In genomic region chr15:85144249-85144648, GRCm38 (mm10) we compare ENCODE assay signal across 26 mouse cellular contexts. TPM values are rescaled to one million over a fixed set of nuclear protein-coding genes. Genes with fewer than 3 reads are reported as not detected.
DNase-seq lines count a peak whose midpoint lies in the region; ATAC-seq and TF ChIP-seq lines count a peak whose summit lies in the region.
"Had no signal": no experiment of that assay in that cellular context is flagged by ENCODE, and none has a peak within 500 bp of the region (broad histone marks: within the 10 kb centered on the region; RNA-seq: fewer than 3 reads in every experiment).

No protein-coding gene starts in this region.

- no peaks in the 10 kb centered on the region for H3K36me3 ChIP-seq in heart, embryonic 11.5 days (ENCODE audit: control insufficient read depth, insufficient read depth, low read length)
- no peaks in the 10 kb centered on the region for H3K36me3 ChIP-seq in limb, embryonic 11.5 days (ENCODE audit: control insufficient read depth, insufficient read depth, low read length)
- no peaks in the 10 kb centered on the region for H3K36me3 ChIP-seq in limb, embryonic 10.5 days
- H3K36me3 ChIP-seq in stomach, postnatal 0 days (ENCODE audit: control insufficient read depth, insufficient read depth, low read length), result no peaks in the 10 kb centered on the region
- H3K36me3 ChIP-seq: embryonic facial prominence, embryonic 12.5 days; embryonic facial prominence, embryonic 15.5 days; forebrain, embryonic 12.5 days; forebrain, embryonic 15.5 days; heart, embryonic 12.5 days; heart, embryonic 15.5 days; hindbrain, embryonic 10.5 days; hindbrain, embryonic 13.5 days had no signal

- no peak overlapping the region for H3K27ac ChIP-seq in heart, embryonic 11.5 days (ENCODE audit: low read depth, low read length)
- no peak overlapping the region for H3K27ac ChIP-seq in limb, embryonic 11.5 days (replicated peaks; ENCODE audit: low read depth, low read length)
- H3K27ac ChIP-seq in limb, embryonic 10.5 days, result no peak overlapping the region
- no peak overlapping the region for H3K27ac ChIP-seq in stomach, postnatal 0 days (replicated peaks)
- H3K27ac ChIP-seq: embryonic facial prominence, embryonic 12.5 days; embryonic facial prominence, embryonic 15.5 days; forebrain, embryonic 12.5 days; forebrain, embryonic 15.5 days; heart, embryonic 15.5 days; hindbrain, embryonic 10.5 days; hindbrain, embryonic 13.5 days had no signal

- WGBS in heart, embryonic 11.5 days (ENCODE audit: insufficient replicate concordance), result 82% methylated on average over 5 of the region's 5 CpGs
- 93% methylated on average over 5 of the region's 5 CpGs for WGBS in limb, embryonic 11.5 days
- 90% methylated on average over 5 of the region's 5 CpGs for WGBS in limb, embryonic 10.5 days
- 83% methylated on average over 5 of the region's 5 CpGs for WGBS in stomach, postnatal 0 days

- no peaks in the 10 kb centered on the region; the same call in 1 of the 2 replicates for H3K27me3 ChIP-seq in heart, embryonic 11.5 days (ENCODE audit: control insufficient read depth, insufficient read depth, low read length)
- no peaks in the 10 kb centered on the region for H3K27me3 ChIP-seq in limb, embryonic 11.5 days (ENCODE audit: control insufficient read depth, insufficient read depth, low read length)
- H3K27me3 ChIP-seq in limb, embryonic 10.5 days (ENCODE audit: low read depth, poor library complexity, severe bottlenecking), result no peaks in the 10 kb centered on the region
- no peaks in the 10 kb centered on the region for H3K27me3 ChIP-seq in stomach, postnatal 0 days (ENCODE audit: control insufficient read depth, insufficient read depth, low read length)
- H3K27me3 ChIP-seq: embryonic facial prominence, embryonic 12.5 days; embryonic facial prominence, embryonic 15.5 days; forebrain, embryonic 15.5 days; hindbrain, embryonic 13.5 days had no signal

- peak; percentile 74 for DNase-seq in heart, adult 11 months
- peak; percentile 15 for DNase-seq in limb, embryonic 11.5 days (ENCODE audit: low spot score)
- no peak for DNase-seq in limb, embryonic 10.5 days (ENCODE audit: low spot score)
- DNase-seq in testis, postnatal 10 days (ENCODE audit: low spot score), result peak; percentile 13
- DNase-seq in testis, postnatal 14 days (ENCODE audit: low spot score), result no peak
- peak; percentile 3 for DNase-seq in stomach, postnatal 0 days (ENCODE audit: low spot score)
- no peak for DNase-seq in cerebellum, postnatal 4 days (ENCODE audit: low spot score in 2 of 2)
- DNase-seq: adrenal gland, adult 2 months; adrenal gland, postnatal 36 days; cerebellum, adult 18-20 months; cerebellum, adult 9-10 months; cerebellum, postnatal 14 days; gastrocnemius, postnatal 36 days; heart, postnatal 10 days had no signal

- no peak for TF ChIP-seq CTCF in stomach, postnatal 0 days (IDR thresholded peaks at IDR 0.05; ENCODE audit: low read depth)

- H3K9ac ChIP-seq in heart, embryonic 11.5 days (ENCODE audit: low read depth, low read length), result no peak overlapping the region
- H3K9ac ChIP-seq in limb, embryonic 11.5 days (ENCODE audit: low read length), result no peak overlapping the region
- no peak overlapping the region for H3K9ac ChIP-seq in stomach, postnatal 0 days (ENCODE audit: low read length)
- H3K9ac ChIP-seq: embryonic facial prominence, embryonic 12.5 days; embryonic facial prominence, embryonic 15.5 days; forebrain, embryonic 12.5 days; forebrain, embryonic 15.5 days; heart, embryonic 12.5 days; heart, embryonic 15.5 days; hindbrain, embryonic 13.5 days had no signal

- ATAC-seq in heart, embryonic 11.5 days (replicated peaks; ENCODE audit: insufficient number of reproducible peaks, low FRiP score, low TSS enrichment), result no peak
- ATAC-seq in limb, embryonic 11.5 days (ENCODE audit: insufficient number of reproducible peaks, low FRiP score, low TSS enrichment, low read depth), result no peak
- no peak for ATAC-seq in stomach, postnatal 0 days (ENCODE audit: low FRiP score, low TSS enrichment)
- ATAC-seq: CD4-positive, CD25-positive, alpha-beta regulatory T cell, adult 4 months; forebrain, embryonic 15.5 days; hindbrain, embryonic 16.5 days had no signal

- no peak for TF ChIP-seq EP300 in stomach, postnatal 0 days (optimal IDR thresholded peaks at IDR 0.05)

- no peaks in the 10 kb centered on the region for H3K9me3 ChIP-seq in heart, embryonic 11.5 days (replicated peaks; ENCODE audit: control insufficient read depth, low read length)
- H3K9me3 ChIP-seq in limb, embryonic 11.5 days (ENCODE audit: control insufficient read depth, low read length), result no peaks in the 10 kb centered on the region
- no peaks in the 10 kb centered on the region for H3K9me3 ChIP-seq in limb, embryonic 10.5 days (replicated peaks)
- H3K9me3 ChIP-seq in stomach, postnatal 0 days (ENCODE audit: control insufficient read depth, low read length), result no peaks in the 10 kb centered on the region
- H3K9me3 ChIP-seq: embryonic facial prominence, embryonic 12.5 days; embryonic facial prominence, embryonic 15.5 days; forebrain, embryonic 12.5 days; forebrain, embryonic 15.5 days; heart, embryonic 15.5 days; hindbrain, embryonic 10.5 days; hindbrain, embryonic 13.5 days had no signal

- H3K4me3 ChIP-seq in heart, embryonic 11.5 days (ENCODE audit: low read depth, low read length), result no peak overlapping the region
- H3K4me3 ChIP-seq in limb, embryonic 11.5 days (ENCODE audit: low read depth, low read length), result no peak overlapping the region
- no peak overlapping the region for H3K4me3 ChIP-seq in limb, embryonic 10.5 days
- H3K4me3 ChIP-seq in stomach, postnatal 0 days (ENCODE audit: low read depth, low read length), result no peak overlapping the region
- H3K4me3 ChIP-seq: embryonic facial prominence, embryonic 12.5 days; embryonic facial prominence, embryonic 15.5 days; forebrain, embryonic 12.5 days; forebrain, embryonic 15.5 days; heart, embryonic 12.5 days; heart, embryonic 15.5 days; hindbrain, embryonic 10.5 days; hindbrain, embryonic 13.5 days had no signal

- no peak overlapping the region for H3K4me2 ChIP-seq in heart, embryonic 11.5 days
- H3K4me2 ChIP-seq in limb, embryonic 11.5 days (ENCODE audit: low read depth, severe bottlenecking), result no peak overlapping the region
- no peak overlapping the region for H3K4me2 ChIP-seq in stomach, postnatal 0 days (replicated peaks; ENCODE audit: low read depth)
- H3K4me2 ChIP-seq: embryonic facial prominence, embryonic 12.5 days; embryonic facial prominence, embryonic 15.5 days; forebrain, embryonic 12.5 days; forebrain, embryonic 15.5 days; heart, embryonic 12.5 days; heart, embryonic 15.5 days; hindbrain, embryonic 13.5 days had no signal

- no peaks in the 10 kb centered on the region for H3K4me1 ChIP-seq in heart, embryonic 11.5 days (ENCODE audit: control insufficient read depth, insufficient read depth, low read length)
- no peaks in the 10 kb centered on the region for H3K4me1 ChIP-seq in limb, embryonic 11.5 days (ENCODE audit: control insufficient read depth, insufficient read depth, low read length)
- peaks cover 11% of the 10 kb centered on the region for H3K4me1 ChIP-seq in limb, embryonic 10.5 days
- H3K4me1 ChIP-seq in stomach, postnatal 0 days (replicated peaks; ENCODE audit: control insufficient read depth, insufficient read depth), result no peaks in the 10 kb centered on the region
- H3K4me1 ChIP-seq: embryonic facial prominence, embryonic 12.5 days; embryonic facial prominence, embryonic 15.5 days; forebrain, embryonic 12.5 days; forebrain, embryonic 15.5 days; heart, embryonic 12.5 days; heart, embryonic 15.5 days had no signal

RNA-seq across cellular contexts. Expression of gene Ribc2, which starts 12.4 kb away (rescaled TPM):
- 0.14 and 0.21 TPM in 2 replicates for polyA plus RNA-seq in heart, embryonic 11.5 days (2014; fragmentation: Nextera tagmentation; extraction: Ambion mirVana)
- polyA plus RNA-seq in limb, embryonic 11.5 days (2014; fragmentation: Nextera tagmentation; extraction: Ambion mirVana), result 0.95 TPM in 2 replicates
- 0.34 and 0.49 TPM in 2 replicates for polyA plus RNA-seq in limb, embryonic 10.5 days (2016; fragmentation: Nextera tagmentation; extraction: Ambion mirVana)
- polyA plus RNA-seq in stomach, postnatal 0 days (2015; fragmentation: Nextera tagmentation; extraction: Ambion mirVana), result 0.08 TPM in 1 of 2 replicates, not detected in the other
- polyA plus RNA-seq: adrenal gland, adult 2 months; C2C12; CD4-positive, CD25-positive, alpha-beta regulatory T cell, adult 4 months had no signal

RNA-seq across cellular contexts. Expression of gene Smc1b, which starts 12.5 kb away (rescaled TPM):
- 0.11 TPM in 2 replicates for polyA plus RNA-seq in heart, embryonic 11.5 days (2014; fragmentation: Nextera tagmentation; extraction: Ambion mirVana)
- 0.04 and 0.06 TPM in 2 replicates for polyA plus RNA-seq in limb, embryonic 11.5 days (2014; fragmentation: Nextera tagmentation; extraction: Ambion mirVana)
- polyA plus RNA-seq in limb, embryonic 10.5 days (2016; fragmentation: Nextera tagmentation; extraction: Ambion mirVana), result 0.19 and 0.38 TPM in 2 replicates
- 0.07 and 0.08 TPM in 2 replicates for polyA plus RNA-seq in stomach, postnatal 0 days (2015; fragmentation: Nextera tagmentation; extraction: Ambion mirVana)
- polyA plus RNA-seq: adrenal gland, adult 2 months; hindbrain, embryonic 10.5 days had no signal

Comparison
In these comparisons a context has a peak if more than half of its experiments do, and no peak if none do; other contexts are left out.
1. DNase-seq: peak in heart, adult 11 months (single experiment), limb, embryonic 11.5 days (single experiment), testis, postnatal 10 days (single experiment) and stomach, postnatal 0 days (single experiment); none in limb, embryonic 10.5 days (single experiment), testis, postnatal 14 days (single experiment) and cerebellum, postnatal 4 days (0 of 2).